ENCODE assay signal across 8 mouse cellular contexts in genomic region chr1:75458789-75459684, GRCm38 (mm10). TPM values are rescaled to one million over a fixed set of nuclear protein-coding genes. Genes with fewer than 3 reads are reported as not detected.
DNase-seq lines count a peak whose midpoint lies in the region; ATAC-seq and TF ChIP-seq lines count a peak whose summit lies in the region.

No protein-coding gene starts in this region.

- H3K27me3 ChIP-seq in lung, embryonic 14.5 days (ENCODE audit: insufficient read depth, low read length), result peaks cover 27% of the 10 kb centered on the region
- H3K27me3 ChIP-seq in hindbrain, embryonic 12.5 days, result peaks cover 46% of the 10 kb centered on the region
- H3K27me3 ChIP-seq in liver, embryonic 13.5 days, result peaks cover 67% of the 10 kb centered on the region
- H3K27me3 ChIP-seq in stomach, embryonic 15.5 days (replicated peaks), result peaks cover 24% of the 10 kb centered on the region

- peak overlapping the region; percentile 48 for H3K9ac ChIP-seq in lung, embryonic 14.5 days
- peak overlapping the region; percentile 45 for H3K9ac ChIP-seq in hindbrain, embryonic 12.5 days
- H3K9ac ChIP-seq in liver, embryonic 13.5 days, result 0 out of 2 replicates have a peak overlapping the region, but pooled peaks have one; percentile 33
- no peak overlapping the region for H3K9ac ChIP-seq in stomach, embryonic 15.5 days

- peak overlapping the region; percentile 72 for H3K27ac ChIP-seq in lung, embryonic 14.5 days (ENCODE audit: low read depth)
- H3K27ac ChIP-seq in embryonic fibroblast, embryonic 13.5 days (ENCODE audit: insufficient read depth, low read length), result peak overlapping the region; percentile 4; the same call in 1 of the 2 replicates
- H3K27ac ChIP-seq in hindbrain, embryonic 12.5 days, result peak overlapping the region; percentile 74
- H3K27ac ChIP-seq in liver, embryonic 13.5 days, result peak overlapping the region; percentile 25; the same call in 1 of the 2 replicates
- H3K27ac ChIP-seq in stomach, embryonic 15.5 days, result peak overlapping the region; percentile 74

- peaks cover 7% of the 10 kb centered on the region; the same call in 1 of the 2 replicates for H3K4me1 ChIP-seq in lung, embryonic 14.5 days (ENCODE audit: insufficient read depth)
- no peaks in the 10 kb centered on the region for H3K4me1 ChIP-seq in embryonic fibroblast, embryonic 13.5 days (ENCODE audit: control insufficient read depth, insufficient read depth, low read length)
- peaks cover 60% of the 10 kb centered on the region for H3K4me1 ChIP-seq in hindbrain, embryonic 12.5 days
- H3K4me1 ChIP-seq in liver, embryonic 13.5 days (replicated peaks), result peaks cover 56% of the 10 kb centered on the region
- H3K4me1 ChIP-seq in stomach, embryonic 15.5 days, result peaks cover 20% of the 10 kb centered on the region

- DNase-seq in lung, embryonic 14.5 days, result peak; percentile 79
- no peak for DNase-seq in lung, postnatal 14 days
- DNase-seq in liver, embryonic 13.5 days, result no peak
- no peak for DNase-seq in thymus, postnatal 4 days

- peak overlapping the region; percentile 66 for H3K4me2 ChIP-seq in lung, embryonic 14.5 days
- H3K4me2 ChIP-seq in hindbrain, embryonic 12.5 days (replicated peaks), result peak overlapping the region; percentile 58
- peak overlapping the region; percentile 65 for H3K4me2 ChIP-seq in liver, embryonic 13.5 days
- H3K4me2 ChIP-seq in stomach, embryonic 15.5 days, result peak overlapping the region; percentile 66

- no peaks in the 10 kb centered on the region for H3K9me3 ChIP-seq in lung, embryonic 14.5 days (ENCODE audit: low read depth, low read length)
- H3K9me3 ChIP-seq in hindbrain, embryonic 12.5 days (replicated peaks), result no peaks in the 10 kb centered on the region
- no peaks in the 10 kb centered on the region for H3K9me3 ChIP-seq in liver, embryonic 13.5 days (replicated peaks)
- H3K9me3 ChIP-seq in stomach, embryonic 15.5 days, result no peaks in the 10 kb centered on the region

- H3K36me3 ChIP-seq in lung, embryonic 14.5 days (ENCODE audit: insufficient read depth), result no peaks in the 10 kb centered on the region
- no peaks in the 10 kb centered on the region for H3K36me3 ChIP-seq in hindbrain, embryonic 12.5 days
- no peaks in the 10 kb centered on the region for H3K36me3 ChIP-seq in liver, embryonic 13.5 days
- no peaks in the 10 kb centered on the region for H3K36me3 ChIP-seq in stomach, embryonic 15.5 days

- peak overlapping the region; percentile 34 for H3K4me3 ChIP-seq in lung, embryonic 14.5 days (ENCODE audit: low read depth, low read length)
- H3K4me3 ChIP-seq in embryonic fibroblast, embryonic 13.5 days (ENCODE audit: insufficient read depth, low read length), result no peak overlapping the region
- H3K4me3 ChIP-seq in hindbrain, embryonic 12.5 days, result peak overlapping the region; percentile 28; the same call in 1 of the 2 replicates
- peak overlapping the region; percentile 46 for H3K4me3 ChIP-seq in liver, embryonic 13.5 days (replicated peaks)
- H3K4me3 ChIP-seq in stomach, embryonic 15.5 days (replicated peaks), result peak overlapping the region; percentile 38

- no peak for TF ChIP-seq POLR2A in embryonic fibroblast, embryonic 13.5 days (IDR thresholded peaks at IDR 0.05; ENCODE audit: low read depth, low read length)

- WGBS in lung, embryonic 14.5 days, result 11% methylated on average over 23 of the region's 23 CpGs
- 14% methylated on average over 23 of the region's 23 CpGs for WGBS in hindbrain, embryonic 12.5 days
- 13% methylated on average over 23 of the region's 23 CpGs for WGBS in liver, embryonic 13.5 days (ENCODE audit: insufficient replicate concordance)
- 8% methylated on average over 23 of the region's 23 CpGs for WGBS in stomach, embryonic 15.5 days

- ATAC-seq in lung, embryonic 14.5 days (ENCODE audit: insufficient read depth), result peak; percentile 19; the same call in 1 of the 2 replicates
- no peak for ATAC-seq in hindbrain, embryonic 12.5 days (ENCODE audit: low FRiP score)
- no peak for ATAC-seq in liver, embryonic 13.5 days (ENCODE audit: low read depth)
- no peak for ATAC-seq in stomach, embryonic 15.5 days (ENCODE audit: insufficient read depth, low FRiP score, low read depth)
- no peak for ATAC-seq in megakaryocyte progenitor cell, adult 5-6 weeks (replicated peaks; ENCODE audit: poor library complexity)

- no peak for TF ChIP-seq CTCF in lung, embryonic 14.5 days (IDR thresholded peaks at IDR 0.05; ENCODE audit: low read depth)
- TF ChIP-seq CTCF in embryonic fibroblast, embryonic 13.5 days (IDR thresholded peaks at IDR 0.05; ENCODE audit: borderline replicate concordance, insufficient read depth, low read length), result no peak

RNA-seq across cellular contexts. Expression of gene Asic4, which starts 8.8 kb away (rescaled TPM):
- polyA plus RNA-seq in lung, embryonic 14.5 days (2014; fragmentation: Nextera tagmentation; extraction: Ambion mirVana), result 0.12 and 0.18 TPM in 2 replicates
- not detected in 2 replicates for polyA plus RNA-seq in embryonic fibroblast, embryonic 13.5 days (2011; ENCODE audit: insufficient read length, low read depth, missing spikeins)
- polyA plus RNA-seq in hindbrain, embryonic 12.5 days (2016; fragmentation: Nextera tagmentation; extraction: Ambion mirVana), result 18.3 and 19.0 TPM in 2 replicates
- 0.14 and 0.25 TPM in 2 replicates for polyA plus RNA-seq in liver, embryonic 13.5 days (2015; fragmentation: Nextera tagmentation; extraction: Ambion mirVana)
- 2.0 and 2.1 TPM in 2 replicates for polyA plus RNA-seq in stomach, embryonic 15.5 days (2015; fragmentation: Nextera tagmentation; extraction: Ambion mirVana)
- total RNA-seq in megakaryocyte progenitor cell, adult 5-6 weeks (2015), result not detected in 2 replicates
- total RNA-seq in megakaryocyte progenitor cell, adult 5-6 weeks (2017), result not detected in 2 replicates

RNA-seq across cellular contexts. Expression of gene Chpf, which starts 20.1 kb away (rescaled TPM):
- 32.8 and 35.1 TPM in 2 replicates for polyA plus RNA-seq in lung, embryonic 14.5 days (2014; fragmentation: Nextera tagmentation; extraction: Ambion mirVana)
- polyA plus RNA-seq in embryonic fibroblast, embryonic 13.5 days (2011; ENCODE audit: insufficient read length, low read depth, missing spikeins), result 68.1 and 82.3 TPM in 2 replicates
- polyA plus RNA-seq in hindbrain, embryonic 12.5 days (2016; fragmentation: Nextera tagmentation; extraction: Ambion mirVana), result 39.2 and 41.5 TPM in 2 replicates
- polyA plus RNA-seq in liver, embryonic 13.5 days (2015; fragmentation: Nextera tagmentation; extraction: Ambion mirVana), result 5.6 and 5.7 TPM in 2 replicates
- 40.9 and 41.9 TPM in 2 replicates for polyA plus RNA-seq in stomach, embryonic 15.5 days (2015; fragmentation: Nextera tagmentation; extraction: Ambion mirVana)
- 0.27 and 0.83 TPM in 2 replicates for total RNA-seq in megakaryocyte progenitor cell, adult 5-6 weeks (2015)
- total RNA-seq in megakaryocyte progenitor cell, adult 5-6 weeks (2017), result 0.57 and 2.0 TPM in 2 replicates

RNA-seq across cellular contexts. Expression of gene Tmem198, which starts 20.3 kb away (rescaled TPM):
- 0.26 and 0.72 TPM in 2 replicates for polyA plus RNA-seq in lung, embryonic 14.5 days (2014; fragmentation: Nextera tagmentation; extraction: Ambion mirVana)
- 0.70 and 1.2 TPM in 2 replicates for polyA plus RNA-seq in embryonic fibroblast, embryonic 13.5 days (2011; ENCODE audit: insufficient read length, low read depth, missing spikeins)
- polyA plus RNA-seq in hindbrain, embryonic 12.5 days (2016; fragmentation: Nextera tagmentation; extraction: Ambion mirVana), result 25.3 and 25.7 TPM in 2 replicates
- 0.08 and 0.10 TPM in 2 replicates for polyA plus RNA-seq in liver, embryonic 13.5 days (2015; fragmentation: Nextera tagmentation; extraction: Ambion mirVana)
- 2.3 and 2.7 TPM in 2 replicates for polyA plus RNA-seq in stomach, embryonic 15.5 days (2015; fragmentation: Nextera tagmentation; extraction: Ambion mirVana)
- not detected in 2 replicates for total RNA-seq in megakaryocyte progenitor cell, adult 5-6 weeks (2015)
- total RNA-seq in megakaryocyte progenitor cell, adult 5-6 weeks (2017), result 2.9 TPM in 1 of 2 replicates, not detected in the other

RNA-seq across cellular contexts. Expression of gene Gmppa, which starts 23.3 kb away (rescaled TPM):
- 61.2 and 67.3 TPM in 2 replicates for polyA plus RNA-seq in lung, embryonic 14.5 days (2014; fragmentation: Nextera tagmentation; extraction: Ambion mirVana)
- 70.6 and 77.6 TPM in 2 replicates for polyA plus RNA-seq in embryonic fibroblast, embryonic 13.5 days (2011; ENCODE audit: insufficient read length, low read depth, missing spikeins)
- 73.1 and 74.1 TPM in 2 replicates for polyA plus RNA-seq in hindbrain, embryonic 12.5 days (2016; fragmentation: Nextera tagmentation; extraction: Ambion mirVana)
- 37.1 and 41.7 TPM in 2 replicates for polyA plus RNA-seq in liver, embryonic 13.5 days (2015; fragmentation: Nextera tagmentation; extraction: Ambion mirVana)
- 103 TPM in 2 replicates for polyA plus RNA-seq in stomach, embryonic 15.5 days (2015; fragmentation: Nextera tagmentation; extraction: Ambion mirVana)
- 65.8 and 74.1 TPM in 2 replicates for total RNA-seq in megakaryocyte progenitor cell, adult 5-6 weeks (2015)
- total RNA-seq in megakaryocyte progenitor cell, adult 5-6 weeks (2017), result 87.0 and 98.6 TPM in 2 replicates

RNA-seq across cellular contexts. Expression of gene Obsl1, which starts 47.2 kb away (rescaled TPM):
- polyA plus RNA-seq in lung, embryonic 14.5 days (2014; fragmentation: Nextera tagmentation; extraction: Ambion mirVana), result 83.9 and 93.3 TPM in 2 replicates
- polyA plus RNA-seq in embryonic fibroblast, embryonic 13.5 days (2011; ENCODE audit: insufficient read length, low read depth, missing spikeins), result 34.9 and 40.0 TPM in 2 replicates
- 63.4 and 66.4 TPM in 2 replicates for polyA plus RNA-seq in hindbrain, embryonic 12.5 days (2016; fragmentation: Nextera tagmentation; extraction: Ambion mirVana)
- polyA plus RNA-seq in liver, embryonic 13.5 days (2015; fragmentation: Nextera tagmentation; extraction: Ambion mirVana), result 7.4 and 9.0 TPM in 2 replicates
- polyA plus RNA-seq in stomach, embryonic 15.5 days (2015; fragmentation: Nextera tagmentation; extraction: Ambion mirVana), result 75.1 and 84.0 TPM in 2 replicates
- 1.0 TPM in 1 of 2 replicates, not detected in the other for total RNA-seq in megakaryocyte progenitor cell, adult 5-6 weeks (2015)
- total RNA-seq in megakaryocyte progenitor cell, adult 5-6 weeks (2017), result 0.30 TPM in 1 of 2 replicates, not detected in the other

Comparison
In these comparisons a context has a peak if more than half of its experiments do, and no peak if none do; other contexts are left out.
1. H3K27ac ChIP-seq: peak in every context shown above with its lines; median percentile 74 in hindbrain, embryonic 12.5 days; 74 in stomach, embryonic 15.5 days; 72 in lung, embryonic 14.5 days; 25 in liver, embryonic 13.5 days; 4 in embryonic fibroblast, embryonic 13.5 days.